Mouse (Mus musculus) lung, postnatal 0 days (tissue): ENCODE measurements at regions not wholly inside any gene's neighbourhood (a gene's known extent, or its start where the extent isn't known, plus 50 kb on each side); places are given as distances from the start of the nearest gene placed in this dataset.

Experiments
- CTCF ChIP-seq: IDR thresholded peaks from 2 replicates; pipeline ENCODE4 v1.5.1; 2016; ENCODE audit warnings: antibody characterized with exemption, mild to moderate bottlenecking
- EP300 ChIP-seq: IDR thresholded peaks from 2 replicates; pipeline ENCODE4 v1.6.1; 2016; ENCODE audit warnings: antibody characterized with exemption, mild to moderate bottlenecking, control low read depth

DNA sequence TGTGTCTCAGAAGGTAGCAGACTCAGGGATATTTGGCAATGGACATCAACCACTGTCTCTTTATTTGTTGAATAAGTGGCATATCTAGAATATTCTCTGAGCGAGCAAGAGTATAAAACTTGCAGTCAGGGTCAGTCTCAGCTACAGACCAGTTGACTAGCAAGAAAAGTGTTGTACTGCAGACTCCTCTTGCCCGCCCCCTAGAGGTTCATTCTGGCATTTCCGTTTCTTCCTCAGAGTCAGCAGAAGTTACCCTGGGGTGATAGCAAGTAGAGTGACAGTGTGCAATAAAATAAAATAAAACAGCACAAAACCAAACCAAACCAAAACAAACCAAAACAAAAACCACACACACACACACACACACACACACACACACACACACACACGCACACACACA, 571.9 kb upstream of the Fbxo33 start:
- peak; percentile 23; the same call in 1 of the 2 replicates for TF ChIP-seq CTCF
- no peak for TF ChIP-seq EP300
